Mouse (Mus musculus) kidney, postnatal 0 days (tissue): ENCODE data around the gene Ap5s1. TPM values are rescaled to one million over a fixed set of nuclear protein-coding genes. Genes with fewer than 3 reads are reported as not detected.

Experiments
- ATAC-seq: fragments of 200-750 bp; cut with Nextera tagmentation; replicated peaks from 2 replicates; pipeline ENCODE4 v1.8.0; 2017; ENCODE audit warnings: low read depth, moderate number of reproducible peaks, moderate TSS enrichment, moderate library complexity; ENCODE audit not compliant: low FRiP score
- DNase-seq: peaks from one replicate; pipeline ENCODE4 v3.0.0-alpha.2; 2016; ENCODE audit warnings: low spot score
- H3K27ac ChIP-seq: fragments of 300-500 bp; sonication (generic); 2 replicates; pipeline ENCODE4 v1.5.1; 2014; ENCODE audit warnings: mild to moderate bottlenecking
- H3K27me3 ChIP-seq: fragments of 300-500 bp; sonication (generic); 2 replicates; pipeline ENCODE4 v1.6.1; 2014; ENCODE audit warnings: low read length, mixed read lengths; ENCODE audit not compliant: insufficient read depth
- H3K36me3 ChIP-seq: fragments of 300-500 bp; sonication (generic); 2 replicates; pipeline ENCODE4 v1.6.1; 2014; ENCODE audit warnings: low read length, mixed read lengths; ENCODE audit not compliant: insufficient read depth
- H3K4me1 ChIP-seq: fragments of 300-500 bp; sonication (generic); replicated peaks from 2 replicates; pipeline ENCODE4 v1.6.1; 2014; ENCODE audit warnings: antibody characterized with exemption, low read length, mixed read lengths; ENCODE audit not compliant: insufficient read depth
- H3K4me2 ChIP-seq: fragments of 300-500 bp; sonication (generic); 2 replicates; pipeline ENCODE4 v1.6.1; 2014; ENCODE audit warnings: mild to moderate bottlenecking, low read length, moderate library complexity, mixed read lengths
- H3K4me3 ChIP-seq: fragments of 300-500 bp; sonication (generic); replicated peaks from 2 replicates; pipeline ENCODE4 v1.5.1; 2014; ENCODE audit warnings: low read depth, low read length
- H3K9ac ChIP-seq: fragments of 300-500 bp; sonication (generic); 2 replicates; pipeline ENCODE4 v1.6.1; 2014; ENCODE audit warnings: low read depth, low read length
- H3K9me3 ChIP-seq: fragments of 300-500 bp; sonication (generic); replicated peaks from 2 replicates; pipeline ENCODE4 v1.6.1; 2016; ENCODE audit warnings: low read length, inconsistent platforms, mixed read lengths
- CTCF ChIP-seq: IDR thresholded peaks from 2 replicates; pipeline ENCODE4 v1.5.1; 2016; ENCODE audit warnings: antibody characterized with exemption, low read depth, mild to moderate bottlenecking, moderate library complexity
- WGBS: fragments of 180-500 bp; shearing (Covaris S2); extraction: QIAGEN DNeasy Blood & Tissue Kit; methylation state at CpG from one replicate; pipeline ENCODE4 v1.1.7; 2014; 5-methylcytosine and 5-hydroxymethylcytosine counted together
- polyA plus RNA-seq: library from polyadenylated mRNA; unstranded; fragments of >200 nt; fragmentation: Nextera tagmentation; extraction: Ambion mirVana; gene quantifications from 2 replicates; pipeline ENCODE4 v1.2.1, GENCODE M21; 2015

Ap5s1 gene
- polyA plus RNA-seq, 1 experiment from 2014 or later: 29.9 TPM

- 54% methylated on average over 6 of the region's 6 CpGs for whole genome bisulfite sequencing
- DNase-seq (no peak), ATAC-seq (no peak)
- Histone ChIP-seq H3K27ac (no peak overlapping the region), H3K4me3 (no peak overlapping the region), H3K9me3 (no peaks in the 10 kb centered on the region), H3K27me3 (no peaks in the 10 kb centered on the region), H3K9ac (no peak overlapping the region), H3K4me1 (no peaks in the 10 kb centered on the region), H3K36me3 (no peaks in the 10 kb centered on the region), H3K4me2 (no peak overlapping the region)
- TF ChIP-seq CTCF: no peak
Observed at GRCm38 (mm10) chr2:131167984-131168383, 38.9 kb upstream of the Ap5s1 start.

- no peak overlapping the region for H3K4me2 ChIP-seq
- H3K4me3 ChIP-seq: no peak overlapping the region
- 84% methylated on average over 1 of the region's 1 CpGs for WGBS
- ATAC-seq (no peak), DNase-seq (no peak)
- no peaks in the 10 kb centered on the region for H3K36me3 ChIP-seq
- H3K27ac ChIP-seq: no peak overlapping the region
- H3K9ac ChIP-seq: no peak overlapping the region
- H3K9me3 ChIP-seq: no peaks in the 10 kb centered on the region
- H3K27me3 ChIP-seq: no peaks in the 10 kb centered on the region
- TF ChIP-seq CTCF: no peak
- H3K4me1 ChIP-seq: no peaks in the 10 kb centered on the region
Observed at GRCm38 (mm10) chr2:131168914-131169313, 38.0 kb upstream of the Ap5s1 start.

GRCm38 (mm10) chr2:131170936-131171335 is 35.9 kb upstream of the Ap5s1 start:
- H3K36me3 ChIP-seq: no peaks in the 10 kb centered on the region
- DNase-seq (peak; percentile 25), ATAC-seq (no peak)
- no peaks in the 10 kb centered on the region for H3K9me3 ChIP-seq
- peaks cover 2% of the 10 kb centered on the region; the same call in 1 of the 2 replicates for H3K4me1 ChIP-seq
- H3K4me2 ChIP-seq: peak overlapping the region; percentile 52
- TF ChIP-seq CTCF: no peak
- 25% methylated on average over 9 of the region's 9 CpGs for WGBS
- peak overlapping the region; percentile 28; the same call in 1 of the 2 replicates for H3K9ac ChIP-seq
- H3K27ac ChIP-seq: no peak overlapping the region
- peak overlapping the region; percentile 13; the same call in 1 of the 2 replicates for H3K4me3 ChIP-seq
- H3K27me3 ChIP-seq: no peaks in the 10 kb centered on the region

- DNase-seq: no peak
- Histone ChIP-seq H3K27me3 (no peaks in the 10 kb centered on the region), H3K9me3 (no peaks in the 10 kb centered on the region), H3K4me1 (peaks cover 8% of the 10 kb centered on the region), H3K36me3 (no peaks in the 10 kb centered on the region), H3K9ac (peak overlapping the region; percentile 28; the same call in 1 of the 2 replicates), H3K4me3 (peak overlapping the region; percentile 13), H3K27ac (no peak overlapping the region), H3K4me2 (peak overlapping the region; percentile 52)
- TF ChIP-seq CTCF: peak; percentile 27; the same call in 1 of the 2 replicates
- ATAC-seq: no peak
- 14% methylated on average over 43 of the region's 43 CpGs for WGBS
Observed at GRCm38 (mm10) chr2:131171401-131172104, 35.3 kb upstream of the Ap5s1 start.

GRCm38 (mm10) chr2:131172322-131172721 is 34.6 kb upstream of the Ap5s1 start:
- TF ChIP-seq CTCF: no peak
- no peak overlapping the region for H3K27ac ChIP-seq
- peaks cover 16% of the 10 kb centered on the region for H3K4me1 ChIP-seq
- H3K27me3 ChIP-seq: no peaks in the 10 kb centered on the region
- ATAC-seq (no peak), DNase-seq (no peak)
- 71% methylated on average over 9 of the region's 9 CpGs for WGBS
- H3K4me2 ChIP-seq: no peak overlapping the region
- H3K4me3 ChIP-seq: no peak overlapping the region
- no peak overlapping the region for H3K9ac ChIP-seq
- no peaks in the 10 kb centered on the region for H3K36me3 ChIP-seq
- no peaks in the 10 kb centered on the region for H3K9me3 ChIP-seq

GRCm38 (mm10) chr2:131174700-131175099 is 32.2 kb upstream of the Ap5s1 start:
- H3K9ac ChIP-seq: no peak overlapping the region
- 6% methylated on average over 11 of the region's 11 CpGs for WGBS
- H3K27me3 ChIP-seq: no peaks in the 10 kb centered on the region
- peaks cover 33% of the 10 kb centered on the region for H3K4me1 ChIP-seq
- no peaks in the 10 kb centered on the region for H3K9me3 ChIP-seq
- DNase-seq: peak; percentile 94
- no peak for ATAC-seq
- no peak for TF ChIP-seq CTCF
- H3K36me3 ChIP-seq: no peaks in the 10 kb centered on the region
- peak overlapping the region; percentile 80 for H3K4me2 ChIP-seq
- peak overlapping the region; percentile 81 for H3K27ac ChIP-seq
- peak overlapping the region; percentile 34 for H3K4me3 ChIP-seq
